Comparison of ENCODE assay signal across 8 mouse cellular contexts in genomic region chr11:3181250-3181649, GRCm38 (mm10). TPM values are rescaled to one million over a fixed set of nuclear protein-coding genes. Genes with fewer than 3 reads are reported as not detected.
DNase-seq lines count a peak whose midpoint lies in the region.

No protein-coding gene starts in this region.

- DNase-seq in B cell, adult 2 months, result peak; percentile 66 to 70
- DNase-seq in adrenal gland, postnatal 36 days, result peak; percentile 28 to 37
- peak; percentile 70 to 73 for DNase-seq in frontal cortex, postnatal 25 days (ENCODE audit: low spot score in 2 of 2)
- peak; percentile 71 for DNase-seq in heart, postnatal 4 days
- peak; percentile 58 to 65 for DNase-seq in layer of hippocampus, postnatal 14 days (ENCODE audit: low spot score in 2 of 2)
- peak; percentile 79 for DNase-seq in lung, postnatal 10 days
- DNase-seq in right cerebral cortex, adult 18-20 months, result peak; percentile 38
- peak; percentile 66 for DNase-seq in thymus, postnatal 14 days

RNA-seq across cellular contexts. Expression of gene Sfi1, which starts 12.0 kb away (rescaled TPM):
- 10 to 100 TPM; 47.9 to 50.9 TPM for total RNA-seq in adrenal gland, postnatal 36 days (2021)
- total RNA-seq in heart, postnatal 4 days (2021), result 10 to 100 TPM; 25.2 TPM
- 10 to 100 TPM; 56.3 to 57.2 TPM for total RNA-seq in layer of hippocampus, postnatal 14 days (2021)

RNA-seq across cellular contexts. Expression of gene Eif4enif1, which starts 20.9 kb away (rescaled TPM):
- 10 to 100 TPM; 47.9 to 55.2 TPM for total RNA-seq in adrenal gland, postnatal 36 days (2021)
- 10 to 100 TPM; 62.0 to 64.2 TPM for total RNA-seq in heart, postnatal 4 days (2021)
- 10 to 100 TPM; 61.5 to 66.1 TPM for total RNA-seq in layer of hippocampus, postnatal 14 days (2021)

Comparison
In these comparisons a context has a peak if more than half of its experiments do, and no peak if none do; other contexts are left out.
1. Peak in every context shown above with its lines: DNase-seq.